Mouse (Mus musculus) adrenal gland, adult 18-20 months (tissue): ENCODE data around the gene Bend4. TPM values are rescaled to one million over a fixed set of nuclear protein-coding genes. Genes with fewer than 3 reads are reported as not detected.

ENCODE experiments used
- DNase-seq, 2 experiments: peaks; one replicate each; pipeline ENCODE4 v3.0.0; 2021 to 2022; ENCODE audit warnings: low spot score in 2 of 2
- long read RNA-seq, 2 experiments: library from polyadenylated mRNA; stranded (forward); transcript quantifications; one replicate each; pipeline ENCODE4 v2.0.0; 2021
- total RNA-seq, 2 experiments: library from RNA; stranded (reverse); gene quantifications; 1 replicate in 1 of 2; 2 replicates in 1 of 2; pipeline ENCODE4 v1.2.3; 2021

Gene Bend4
- total RNA-seq: under 1 TPM; 0.73 to 0.93 TPM
- long read RNA-seq, experiment 1: 0 reads
- long read RNA-seq, experiment 2: 0 reads

DNA sequence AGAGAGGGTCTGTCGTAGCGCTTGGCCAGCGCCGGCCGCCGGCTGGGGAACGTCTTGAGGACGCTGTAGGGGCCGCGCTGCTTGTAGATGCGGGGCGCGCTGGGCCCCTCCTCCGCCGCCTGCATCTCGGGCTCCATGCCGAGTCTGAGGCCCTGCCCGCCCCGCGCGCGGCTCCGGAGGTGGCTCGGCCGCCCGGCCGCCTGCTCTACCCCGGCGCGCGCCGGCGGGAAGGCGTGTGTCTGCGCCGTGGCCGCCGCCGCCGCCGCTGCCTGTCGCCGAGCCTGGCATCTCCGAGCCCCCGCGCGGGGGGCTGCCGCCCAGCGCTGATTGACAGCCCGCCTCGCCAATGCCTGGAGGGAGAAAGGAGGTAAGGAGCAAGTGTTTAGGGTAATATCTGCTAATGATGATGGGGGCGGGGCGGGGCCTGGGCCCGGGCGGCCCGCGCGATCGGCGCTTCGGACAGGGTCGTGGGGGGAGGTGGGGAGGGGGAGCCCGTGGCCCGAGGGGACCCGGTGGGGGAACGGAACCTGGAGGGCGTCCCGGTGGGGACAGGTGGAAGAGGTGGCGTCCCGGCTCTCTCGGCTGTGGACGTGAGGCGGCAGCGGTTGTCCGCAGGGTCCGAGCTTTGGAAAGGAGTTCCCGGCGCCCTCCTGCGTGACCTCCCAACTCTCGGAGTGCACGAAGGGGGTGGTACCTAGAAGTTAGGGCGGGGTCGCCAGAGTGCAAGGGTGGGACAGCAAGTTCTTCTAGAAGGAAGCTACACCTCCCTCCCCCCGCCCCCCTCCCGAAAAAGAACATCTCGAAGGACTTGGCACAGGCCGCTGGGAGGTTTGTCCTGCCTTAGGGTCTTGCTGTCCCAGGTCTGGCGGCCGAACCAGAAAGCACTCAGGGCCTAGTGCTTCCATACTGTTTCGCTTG lies at the start of gene Bend4:
TSS of gene Bend4 (minus strand) at position 868 of the 918 bp plus-strand sequence.
- peak; percentile 48 to 53 for DNase-seq

DNA sequence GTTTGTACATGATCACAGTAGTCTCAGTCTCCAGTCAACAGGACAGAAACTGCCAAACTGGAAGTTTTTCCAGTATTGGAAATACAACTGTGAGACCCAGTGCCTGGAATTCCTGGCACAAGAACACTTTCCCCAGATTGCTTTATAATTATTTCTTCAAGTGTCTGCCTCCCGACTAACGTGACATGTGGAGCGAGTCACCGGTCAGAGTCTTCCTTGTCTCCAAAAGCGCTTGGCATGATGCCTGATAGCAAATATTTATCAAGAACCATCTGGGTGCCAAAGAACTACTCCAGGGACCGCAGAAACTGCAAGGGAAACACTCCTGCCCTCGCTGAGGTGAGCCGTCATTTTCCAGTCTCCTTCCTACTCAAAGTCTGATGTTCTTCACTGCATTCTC lies 45.6 kb upstream of the Bend4 start:
- no peak for DNase-seq

DNA sequence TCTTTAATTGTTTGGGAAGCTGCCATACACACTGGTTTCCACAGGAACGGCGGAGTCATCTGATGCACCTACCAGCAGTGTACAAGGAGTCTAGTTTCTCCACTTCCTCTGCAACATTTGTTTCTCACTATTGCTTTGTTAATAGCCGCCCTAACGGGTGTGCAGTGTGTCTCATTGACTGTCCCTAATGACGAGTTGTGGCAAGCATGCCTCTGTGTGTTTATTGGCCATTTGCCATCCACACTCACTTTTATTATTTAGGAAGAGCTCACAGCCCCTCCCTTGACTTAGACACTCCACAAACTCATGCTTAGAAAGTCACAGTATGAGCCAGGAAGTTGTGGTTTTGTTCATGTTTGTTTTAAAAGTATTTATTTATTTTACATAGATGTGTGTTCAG lies 45.0 kb upstream of the Bend4 start:
- DNase-seq: no peak

DNA sequence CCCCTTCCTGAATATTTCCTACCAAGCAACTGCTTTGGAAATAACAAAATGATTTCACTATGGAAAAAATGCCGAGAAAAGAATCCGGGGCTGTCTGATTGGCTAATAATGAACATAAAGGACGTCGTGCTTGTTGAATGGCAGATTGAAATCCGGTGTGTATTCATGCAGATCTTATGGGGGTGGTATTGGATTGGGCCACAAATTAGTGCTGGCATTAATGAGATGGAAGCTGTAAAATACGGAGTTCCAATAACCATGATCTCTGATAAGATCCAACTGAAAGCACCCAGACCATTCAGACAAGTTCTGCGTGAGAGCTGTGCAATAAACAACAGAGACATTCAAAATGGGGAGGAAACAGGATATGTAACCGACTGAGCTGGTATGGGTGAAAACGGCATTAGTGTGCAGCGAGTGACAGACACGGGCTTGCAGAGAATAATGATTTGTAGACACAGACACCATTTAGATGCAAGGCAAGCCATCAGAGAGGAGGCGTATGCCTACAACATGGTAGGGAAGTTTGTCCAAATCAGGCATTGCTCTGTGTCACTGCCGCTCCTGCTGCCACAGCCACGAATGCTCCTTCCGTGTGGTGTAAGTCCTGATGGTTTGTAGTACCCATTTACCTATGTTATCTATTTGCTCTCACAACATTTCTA lies 38.9 kb upstream of the Bend4 start:
- DNase-seq: no peak

DNA sequence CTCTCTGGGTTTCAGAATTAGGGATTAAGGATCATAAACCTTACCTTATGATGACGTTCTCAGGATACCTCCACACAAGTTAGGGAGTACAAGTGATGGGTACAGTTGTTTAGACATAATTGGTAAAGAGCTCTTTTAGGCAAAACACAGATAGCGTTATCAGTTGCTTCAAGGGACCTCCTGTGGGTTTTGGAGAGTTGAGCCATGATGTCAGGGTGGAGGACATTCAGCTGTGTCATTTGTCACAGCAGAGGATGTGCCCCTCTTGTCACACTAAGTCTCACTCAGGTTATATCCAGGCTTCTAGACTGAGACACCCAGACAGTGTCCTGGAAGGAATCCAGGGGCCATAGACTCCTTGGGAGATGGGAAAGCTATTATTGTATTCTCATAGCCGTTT lies 36.8 kb upstream of the Bend4 start:
- no peak for DNase-seq

DNA sequence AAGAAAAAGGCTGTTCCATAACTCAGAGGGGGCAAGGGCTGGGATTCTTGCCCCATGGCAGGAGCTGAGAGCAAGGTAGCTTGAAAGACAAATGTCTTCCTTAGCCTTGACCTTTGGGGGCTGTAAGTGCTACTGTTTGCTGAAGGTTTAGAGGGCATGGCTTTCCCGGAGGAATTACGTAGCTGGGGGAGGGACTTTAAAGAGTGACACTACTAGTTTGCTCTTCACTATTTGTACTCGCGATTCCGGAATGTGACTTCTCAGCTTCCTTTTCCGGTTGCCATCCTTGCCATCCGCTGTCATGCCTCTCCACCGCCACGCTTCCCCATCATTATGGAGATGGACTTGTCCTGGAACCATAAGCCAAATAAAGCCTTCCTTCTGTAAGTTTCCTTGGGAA lies 35.5 kb upstream of the Bend4 start:
- no peak for DNase-seq

DNA sequence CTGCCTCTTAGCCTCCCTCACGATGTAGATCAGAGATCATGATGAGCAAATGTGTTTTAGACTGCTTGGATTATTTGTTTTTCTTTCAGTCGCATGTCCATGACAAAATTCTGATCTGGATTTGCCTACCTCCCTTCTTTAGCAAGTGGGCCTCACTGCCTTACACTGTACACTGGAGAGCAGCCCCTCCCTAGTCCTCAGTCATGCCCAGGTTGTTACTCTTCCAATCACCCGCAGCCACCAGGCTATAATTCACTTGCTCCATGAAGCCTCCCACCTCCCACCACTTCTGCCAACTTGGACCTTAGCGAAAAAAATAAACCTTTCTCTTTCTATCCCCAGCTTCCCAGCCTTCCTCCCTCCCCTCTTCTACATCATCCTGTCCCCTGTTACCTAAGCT lies 34.2 kb upstream of the Bend4 start:
- no peak for DNase-seq

DNA sequence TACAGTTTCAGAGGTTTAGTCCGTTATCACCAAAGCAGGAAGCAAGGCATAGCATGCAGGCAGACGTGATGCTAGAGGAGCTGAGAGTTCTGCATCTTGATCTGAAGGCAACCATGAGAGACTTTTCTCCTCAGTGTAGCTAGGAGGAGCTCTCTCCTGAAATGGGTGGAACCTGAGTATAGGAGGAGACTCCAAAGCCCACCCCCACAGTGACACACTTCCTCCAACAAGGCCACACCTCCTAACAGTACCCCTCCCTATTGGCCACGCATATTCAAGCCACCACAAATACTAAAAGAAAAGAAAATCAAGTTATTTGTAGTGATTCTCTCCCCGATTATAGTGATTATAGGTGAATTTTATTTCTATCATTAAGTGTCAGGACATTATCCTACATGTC lies 28.7 kb upstream of the Bend4 start:
- no peak for DNase-seq

DNA sequence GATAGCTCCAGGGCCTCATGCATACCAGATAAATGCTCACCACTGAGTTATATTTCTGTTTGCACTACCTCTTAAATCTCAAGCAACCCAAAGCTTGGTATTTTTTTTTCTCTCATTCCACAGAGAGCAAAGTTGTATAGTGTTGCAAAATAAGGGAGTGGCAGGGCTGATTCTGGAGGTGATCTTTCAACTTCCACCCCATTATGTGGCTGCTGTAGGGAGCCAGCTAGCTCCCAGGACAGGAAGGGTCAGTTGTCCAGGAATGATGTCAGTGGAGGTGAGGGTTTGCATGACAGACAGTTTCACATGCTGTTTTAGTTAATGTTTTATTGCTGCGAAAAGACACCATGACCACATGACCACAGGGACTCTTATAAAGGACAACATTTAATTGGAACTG lies 26.2 kb upstream of the Bend4 start:
- DNase-seq: no peak

DNA sequence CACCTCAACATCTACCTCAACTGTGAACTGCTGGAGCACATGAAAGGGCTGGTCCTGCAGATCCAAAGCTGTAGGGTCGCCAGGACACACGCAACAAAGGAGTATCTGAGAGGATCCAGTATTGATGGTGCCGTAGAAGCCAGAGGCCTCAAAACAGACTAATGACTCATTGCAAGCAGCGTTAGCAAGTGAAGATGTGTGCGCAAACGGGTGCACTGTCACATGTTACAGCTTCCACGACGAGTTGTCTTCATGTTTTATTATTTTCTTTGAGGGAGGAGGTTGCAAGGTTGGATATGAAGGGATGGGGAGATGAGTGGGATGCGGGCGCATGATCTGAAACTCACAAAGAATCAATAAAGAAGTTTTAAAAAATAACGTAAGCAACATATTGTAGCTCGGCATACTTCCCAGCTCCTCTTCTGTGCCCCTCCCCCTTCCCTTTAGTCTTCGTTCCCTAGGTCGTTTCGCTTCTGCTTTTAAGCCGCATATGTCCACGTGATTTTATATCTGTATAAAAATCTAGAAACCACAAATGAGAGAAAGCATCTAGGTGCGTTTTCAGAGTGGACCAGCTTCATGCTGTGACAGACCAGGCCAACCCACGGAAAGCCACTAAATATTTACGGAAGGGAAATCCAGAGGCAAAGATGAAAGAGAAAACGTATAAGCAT lies 22.0 kb upstream of the Bend4 start:
- DNase-seq: no peak

DNA sequence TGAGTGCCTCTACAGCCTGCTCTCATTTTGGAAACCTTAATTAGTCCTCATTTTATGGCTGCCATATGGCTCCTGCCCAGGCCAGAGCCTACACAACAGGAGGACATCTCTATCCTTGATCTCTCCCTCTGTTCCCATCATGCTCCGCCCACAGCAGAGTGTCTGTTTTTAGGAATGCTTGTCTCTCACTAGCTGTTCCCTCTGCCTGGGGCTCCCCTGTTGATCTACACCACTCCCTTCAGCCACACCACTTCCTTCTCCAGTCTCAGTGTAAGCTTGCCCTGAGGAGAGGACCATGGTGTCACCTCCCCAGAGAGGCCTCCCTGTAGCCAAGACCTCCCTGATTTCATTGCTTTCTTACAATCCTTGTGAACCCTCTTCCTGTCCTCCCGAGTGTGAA lies 18.4 kb upstream of the Bend4 start:
- no peak for DNase-seq

DNA sequence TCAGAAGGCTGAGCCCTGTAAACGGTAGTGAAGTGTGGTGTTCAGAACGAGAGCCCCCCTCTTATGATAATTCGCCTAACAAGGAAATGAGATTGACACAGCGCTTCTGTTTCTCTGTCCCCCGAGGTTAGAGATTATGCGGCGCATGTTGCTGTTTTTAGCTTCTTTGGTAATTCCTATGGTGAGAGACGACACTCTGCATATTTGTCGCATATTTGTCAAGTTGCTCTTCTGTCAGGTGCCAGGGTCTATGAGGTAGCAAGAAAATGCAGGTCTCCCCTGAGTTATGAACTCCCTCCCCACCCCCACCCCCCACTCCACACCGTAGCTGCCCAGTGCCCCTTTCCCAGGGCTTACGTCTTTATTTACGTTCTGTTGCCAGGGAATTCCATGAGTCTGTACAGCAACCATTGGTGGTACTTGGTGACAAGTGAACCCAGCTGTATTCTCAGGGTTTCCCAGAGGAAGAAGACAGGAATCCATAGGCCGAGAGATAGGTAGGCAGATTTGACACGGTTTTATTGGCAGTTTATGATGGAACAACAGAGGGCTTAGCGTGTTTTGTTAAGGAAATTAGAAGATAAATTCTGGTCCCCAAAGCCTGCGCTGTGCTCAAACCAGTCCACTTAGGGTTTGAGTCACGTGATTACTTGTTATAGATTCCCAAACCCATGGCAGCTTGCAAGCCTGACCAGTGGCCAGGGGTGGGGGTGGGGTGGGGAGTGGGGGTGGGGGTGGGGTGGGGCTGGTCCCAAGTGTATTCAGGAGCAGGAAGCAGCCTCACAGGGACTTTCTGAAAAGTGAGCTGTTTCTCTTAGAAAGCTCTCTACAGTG lies 16.3 kb upstream of the Bend4 start:
- DNase-seq: no peak

DNA sequence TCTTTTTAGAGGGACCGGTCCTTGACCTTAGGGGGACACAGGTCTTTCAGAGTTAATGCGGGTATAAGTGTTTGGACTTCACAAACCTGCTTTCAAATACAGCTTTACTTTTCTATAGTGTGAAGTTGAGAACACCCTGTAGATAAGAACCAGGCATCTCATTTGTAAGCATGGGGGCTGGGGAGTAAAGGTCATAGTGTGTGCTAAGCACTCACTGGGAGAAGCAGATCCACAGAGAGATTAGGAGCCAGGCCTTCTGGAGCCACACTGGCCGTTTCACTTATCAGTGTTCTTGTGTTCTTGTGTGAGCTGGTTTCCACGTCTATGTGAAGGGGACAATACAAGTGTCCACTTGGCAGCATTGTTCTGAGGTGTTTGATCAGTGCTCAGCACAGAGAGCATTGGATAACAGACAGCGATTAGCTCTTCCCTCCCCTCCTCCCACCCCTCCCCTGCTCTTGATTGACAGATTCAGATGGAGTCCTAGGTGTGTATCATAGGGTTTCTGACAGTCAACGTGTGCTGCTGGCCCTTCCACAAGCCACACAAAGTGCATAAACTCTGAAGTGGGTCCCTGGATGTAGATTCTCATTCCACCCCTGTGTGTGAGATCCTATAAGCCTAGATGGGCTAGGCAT lies 14.8 kb upstream of the Bend4 start:
- no peak for DNase-seq

DNA sequence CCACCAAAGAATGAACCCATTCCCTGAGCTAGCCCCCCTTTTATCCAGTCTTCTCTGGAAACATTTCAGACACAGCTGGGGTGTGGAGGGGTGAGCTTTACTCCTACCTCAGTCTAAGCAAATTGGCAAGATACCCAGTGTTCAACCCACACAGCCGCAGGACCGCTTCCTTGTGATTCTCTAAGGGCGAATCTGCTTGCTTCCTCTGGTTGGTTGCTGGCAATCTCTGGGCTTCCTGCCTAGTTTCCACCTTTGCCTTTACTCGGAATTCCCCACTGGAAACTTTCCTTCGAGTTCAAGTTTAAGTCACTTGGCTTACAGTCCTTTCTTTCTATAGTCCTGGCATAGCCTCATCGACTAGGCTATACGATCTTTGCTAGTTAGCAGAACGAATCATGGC lies 12.5 kb upstream of the Bend4 start:
- DNase-seq: no peak

DNA sequence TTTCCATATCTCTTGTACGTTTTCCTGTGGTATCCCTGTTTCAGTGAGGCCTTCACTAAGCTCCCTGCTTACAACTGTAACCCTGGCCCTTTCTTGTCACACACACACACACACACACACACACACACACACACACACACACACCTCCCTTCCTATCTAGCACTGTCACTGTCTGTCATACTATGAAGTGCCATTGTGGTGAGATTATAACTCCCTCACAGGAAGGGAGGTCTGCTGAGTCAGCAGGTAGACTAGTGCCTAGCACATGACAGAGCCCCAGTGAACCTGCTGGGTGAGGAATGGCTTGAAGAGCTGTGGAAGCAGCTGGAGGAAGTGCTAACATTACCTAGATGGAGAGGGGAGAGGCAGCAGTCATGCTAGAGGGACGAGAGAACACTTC lies 9.3 kb upstream of the Bend4 start:
- no peak for DNase-seq

DNA sequence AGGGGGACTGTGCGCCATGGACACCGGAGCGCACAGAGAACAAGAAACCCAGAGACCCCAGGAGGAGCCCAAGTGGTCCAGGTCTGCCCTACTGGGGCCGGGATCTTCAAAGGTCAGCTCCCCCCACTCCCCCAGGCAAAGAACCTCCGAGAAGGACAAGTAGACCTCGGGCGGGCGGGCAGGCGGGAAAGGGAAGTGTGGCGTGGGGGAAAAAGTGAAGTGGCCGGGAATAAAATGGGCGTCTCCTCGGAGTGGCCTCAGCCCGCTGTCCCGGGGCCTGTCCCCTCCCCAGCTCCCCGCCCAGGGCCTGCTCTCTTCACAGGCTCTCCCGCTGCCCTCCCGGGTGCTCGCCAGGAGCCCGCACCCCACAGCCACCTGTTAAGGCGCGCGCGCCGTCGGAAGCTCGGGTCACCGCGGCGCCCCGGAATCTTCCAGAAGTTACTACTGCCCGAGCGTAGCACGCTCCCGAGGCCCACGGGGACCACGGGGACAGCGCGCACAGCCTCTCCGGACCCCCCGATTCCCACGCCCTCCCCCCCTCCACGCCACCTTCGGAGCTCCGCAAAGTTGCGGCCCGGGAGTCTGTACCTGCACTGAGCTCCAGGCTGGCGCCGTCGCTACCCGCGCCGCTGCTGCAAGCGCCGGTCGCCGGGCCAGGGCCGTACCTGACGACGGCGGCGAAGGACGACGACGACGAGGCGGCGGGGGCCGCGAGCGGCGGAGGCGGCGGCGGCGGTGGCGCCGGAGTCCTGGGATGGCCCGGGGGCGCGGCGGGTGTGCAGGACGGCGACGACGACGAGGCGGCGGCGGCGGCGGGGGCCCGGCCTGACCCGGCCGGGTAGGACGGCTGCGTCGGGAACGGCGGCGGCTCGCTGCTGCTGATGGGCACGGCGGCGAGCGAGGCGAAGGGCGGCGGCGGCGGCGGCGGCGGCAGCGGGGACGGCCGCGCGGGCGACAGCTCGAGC lies 1.4 kb downstream of the Bend4 start:
- DNase-seq: peak in 1 of 2 experiments; percentile 3

DNA sequence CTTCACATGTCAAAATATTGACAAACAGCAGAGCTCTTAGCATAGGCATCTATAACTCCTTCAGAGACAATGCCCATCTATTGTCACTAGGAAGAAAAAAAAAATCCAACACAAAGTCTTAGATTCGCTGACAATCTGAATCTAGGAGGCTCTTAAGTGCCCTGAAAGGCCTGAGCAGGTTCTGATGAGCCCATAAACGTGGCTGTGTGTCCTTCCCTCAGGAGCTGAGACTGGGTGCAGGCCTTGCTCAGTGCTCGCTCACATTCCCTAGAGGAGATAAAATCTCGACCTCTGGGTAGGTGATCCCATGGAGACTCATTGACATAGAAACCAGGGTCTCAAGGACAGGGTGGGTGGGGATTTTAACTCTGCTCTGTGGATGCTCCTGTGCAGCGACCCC lies 2.1 kb downstream of the Bend4 start:
- no peak for DNase-seq

DNA sequence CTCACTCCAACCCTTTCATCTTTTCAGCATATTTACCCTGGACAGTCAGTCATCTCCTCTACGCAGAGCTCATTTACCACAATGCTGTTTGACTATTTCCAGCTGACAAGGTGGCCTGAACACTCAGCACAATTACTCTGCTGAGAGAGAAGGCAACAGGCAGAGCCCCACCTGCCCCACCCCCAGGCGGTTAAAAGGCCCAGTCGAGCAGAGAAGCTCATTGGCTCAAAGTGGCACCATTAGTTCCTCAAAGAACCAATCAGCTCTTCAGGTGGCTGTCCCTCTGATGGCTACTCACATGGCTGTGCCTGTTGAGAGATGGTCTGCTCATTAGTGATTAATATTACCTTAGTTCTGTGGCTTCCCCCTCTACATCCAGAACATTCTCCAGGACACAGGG lies 3.5 kb downstream of the Bend4 start:
- DNase-seq: no peak

DNA sequence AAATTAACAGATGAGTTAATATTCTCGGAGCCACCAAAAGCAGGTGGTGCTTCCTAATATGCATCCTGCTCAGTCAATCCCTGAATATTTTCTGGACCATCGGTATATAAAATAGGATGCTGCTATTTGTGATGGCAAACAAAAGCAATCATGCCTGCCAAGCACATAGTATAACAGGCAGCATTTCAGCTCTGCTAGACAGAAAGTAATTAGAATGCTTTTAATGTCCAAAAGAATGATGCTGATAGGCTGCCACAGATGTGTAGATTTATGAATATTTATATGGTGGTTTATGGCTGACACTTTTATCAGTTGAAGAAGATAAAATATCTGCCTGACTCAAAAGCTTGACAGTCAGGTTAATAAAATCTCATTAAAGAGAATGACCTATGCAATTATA lies 4.1 kb downstream of the Bend4 start:
- DNase-seq: no peak
